In the genomic region with DNA sequence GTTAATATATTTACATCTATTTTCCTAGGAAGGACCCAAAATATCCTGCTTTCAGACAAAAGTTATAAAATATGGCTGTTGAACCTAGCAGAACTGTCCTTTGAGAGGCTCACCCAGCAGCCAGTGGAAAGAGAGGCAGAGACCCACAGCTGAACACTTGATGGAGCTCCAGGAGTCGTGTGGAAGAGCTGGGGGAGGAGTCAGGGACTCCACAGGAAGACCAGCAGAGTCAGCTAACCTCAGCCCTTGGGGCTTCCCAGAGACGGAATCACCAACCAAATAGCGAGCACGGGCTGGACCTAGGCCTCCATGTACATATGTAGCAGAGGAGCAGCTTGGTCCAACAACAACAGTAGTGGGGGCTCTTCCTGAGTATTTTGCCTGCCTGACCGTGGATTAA, we compare ENCODE assay signal across 10 mouse cellular contexts. TPM values are rescaled to one million over a fixed set of nuclear protein-coding genes. Genes with fewer than 3 reads are reported as not detected.
DNase-seq lines count a peak whose midpoint lies in the region; ATAC-seq and TF ChIP-seq lines count a peak whose summit lies in the region.
"Had no signal": no experiment of that assay in that cellular context is flagged by ENCODE, and none has a peak within 500 bp of the region (broad histone marks: within the 10 kb centered on the region; RNA-seq: fewer than 3 reads in every experiment).

No protein-coding gene starts in this region.

- H3K36me3 ChIP-seq in forebrain, embryonic 14.5 days (ENCODE audit: control insufficient read depth, insufficient read depth, low read length): peaks cover 52% of the 10 kb centered on the region
- H3K36me3 ChIP-seq in forebrain, embryonic 11.5 days (ENCODE audit: control insufficient read depth, insufficient read depth, low read length): peaks cover 7% of the 10 kb centered on the region; the same call in 1 of the 2 replicates
- peaks cover 21% of the 10 kb centered on the region for H3K36me3 ChIP-seq in midbrain, postnatal 0 days (ENCODE audit: insufficient read depth, low read length)
- peaks cover 87% of the 10 kb centered on the region for H3K36me3 ChIP-seq in midbrain, embryonic 10.5 days
- H3K36me3 ChIP-seq in forebrain, embryonic 15.5 days: peaks cover 59% of the 10 kb centered on the region

- H3K4me3 ChIP-seq in forebrain, embryonic 14.5 days (ENCODE audit: low read depth, low read length): no peak overlapping the region
- no peak overlapping the region for H3K4me3 ChIP-seq in forebrain, embryonic 11.5 days (ENCODE audit: low read depth, low read length)
- no peak overlapping the region for H3K4me3 ChIP-seq in midbrain, postnatal 0 days (ENCODE audit: low read depth, low read length)
- no peak overlapping the region for H3K4me3 ChIP-seq in midbrain, embryonic 10.5 days
- H3K4me3 ChIP-seq in forebrain, embryonic 15.5 days: no peak overlapping the region

- DNase-seq in forebrain, embryonic 14.5 days (ENCODE audit: low spot score): peak; percentile 7
- DNase-seq in forebrain, embryonic 11.5 days (ENCODE audit: low spot score): no peak
- DNase-seq in midbrain, postnatal 0 days (ENCODE audit: low spot score): no peak
- DNase-seq in midbrain, embryonic 10.5 days (ENCODE audit: low spot score): no peak
- peak; percentile 30 for DNase-seq in kidney, postnatal 10 days
- no peak for DNase-seq in left cerebral cortex, postnatal 36 days (ENCODE audit: low spot score in 2 of 2)
- DNase-seq: cerebellum, adult 18-20 months; thymus, adult 18-20 months had no signal

- no peak overlapping the region for H3K27ac ChIP-seq in forebrain, embryonic 14.5 days (ENCODE audit: low read depth, low read length)
- H3K27ac ChIP-seq in forebrain, embryonic 11.5 days (ENCODE audit: low read depth, low read length): no peak overlapping the region
- no peak overlapping the region for H3K27ac ChIP-seq in midbrain, postnatal 0 days (ENCODE audit: low read depth, low read length)
- no peak overlapping the region for H3K27ac ChIP-seq in midbrain, embryonic 10.5 days (replicated peaks)
- H3K27ac ChIP-seq in forebrain, embryonic 15.5 days (replicated peaks): no peak overlapping the region

- no peaks in the 10 kb centered on the region for H3K9me3 ChIP-seq in forebrain, embryonic 14.5 days (replicated peaks; ENCODE audit: control insufficient read depth, low read length)
- H3K9me3 ChIP-seq in forebrain, embryonic 11.5 days (ENCODE audit: control insufficient read depth, low read length): no peaks in the 10 kb centered on the region
- no peaks in the 10 kb centered on the region for H3K9me3 ChIP-seq in midbrain, postnatal 0 days (ENCODE audit: low read length)
- H3K9me3 ChIP-seq in midbrain, embryonic 10.5 days (replicated peaks): no peaks in the 10 kb centered on the region
- H3K9me3 ChIP-seq in forebrain, embryonic 15.5 days: no peaks in the 10 kb centered on the region

- intact Hi-C loops in left cerebral cortex, postnatal 36 days (cut with DNase I): no loop called here

- H3K9ac ChIP-seq in forebrain, embryonic 14.5 days (ENCODE audit: low read length): no peak overlapping the region
- H3K9ac ChIP-seq in forebrain, embryonic 11.5 days (ENCODE audit: low read length): no peak overlapping the region
- no peak overlapping the region for H3K9ac ChIP-seq in midbrain, postnatal 0 days (replicated peaks; ENCODE audit: low read length, poor library complexity, severe bottlenecking)
- H3K9ac ChIP-seq in forebrain, embryonic 15.5 days (replicated peaks): no peak overlapping the region

- TF ChIP-seq CTCF in midbrain, postnatal 0 days (IDR thresholded peaks at IDR 0.05): 0 out of 2 replicates have a peak, but pooled peaks have one; percentile 7

- no peak for ATAC-seq in forebrain, embryonic 14.5 days
- ATAC-seq in forebrain, embryonic 11.5 days (replicated peaks; ENCODE audit: low FRiP score): no peak
- no peak for ATAC-seq in midbrain, postnatal 0 days (ENCODE audit: low FRiP score)
- ATAC-seq in neutrophil, adult 5-6 weeks (ENCODE audit: extremely low read depth, insufficient number of reproducible peaks, low FRiP score, poor library complexity, severe bottlenecking): 0 out of 2 replicates have a peak, but pooled peaks have one; percentile 6
- no peak for ATAC-seq in forebrain, embryonic 15.5 days (replicated peaks)

- no peaks in the 10 kb centered on the region for H3K4me1 ChIP-seq in forebrain, embryonic 14.5 days (ENCODE audit: control insufficient read depth, insufficient read depth, low read length)
- H3K4me1 ChIP-seq in forebrain, embryonic 11.5 days (replicated peaks; ENCODE audit: control insufficient read depth, insufficient read depth, low read length): no peaks in the 10 kb centered on the region
- H3K4me1 ChIP-seq in midbrain, postnatal 0 days (ENCODE audit: insufficient read depth, low read length): no peaks in the 10 kb centered on the region
- no peaks in the 10 kb centered on the region for H3K4me1 ChIP-seq in midbrain, embryonic 10.5 days
- no peaks in the 10 kb centered on the region for H3K4me1 ChIP-seq in forebrain, embryonic 15.5 days

- no peaks in the 10 kb centered on the region for H3K27me3 ChIP-seq in forebrain, embryonic 14.5 days (replicated peaks; ENCODE audit: control insufficient read depth, insufficient read depth, low read length)
- no peaks in the 10 kb centered on the region for H3K27me3 ChIP-seq in forebrain, embryonic 11.5 days (ENCODE audit: control insufficient read depth, insufficient read depth, low read length)
- no peaks in the 10 kb centered on the region for H3K27me3 ChIP-seq in midbrain, postnatal 0 days (ENCODE audit: insufficient read depth, low read length)
- H3K27me3 ChIP-seq in midbrain, embryonic 10.5 days (ENCODE audit: low read depth, poor library complexity, severe bottlenecking): no peaks in the 10 kb centered on the region
- H3K27me3 ChIP-seq in forebrain, embryonic 15.5 days: no peaks in the 10 kb centered on the region

- WGBS in forebrain, embryonic 14.5 days: 65% methylated on average over 5 of the region's 5 CpGs
- 65% methylated on average over 5 of the region's 5 CpGs for WGBS in forebrain, embryonic 11.5 days
- 58% methylated on average over 5 of the region's 5 CpGs for WGBS in midbrain, postnatal 0 days
- WGBS in midbrain, embryonic 10.5 days: 77% methylated on average over 5 of the region's 5 CpGs
- WGBS in forebrain, embryonic 15.5 days: 64% methylated on average over 5 of the region's 5 CpGs

- no peak overlapping the region for H3K4me2 ChIP-seq in forebrain, embryonic 14.5 days (ENCODE audit: low read length)
- no peak overlapping the region for H3K4me2 ChIP-seq in forebrain, embryonic 11.5 days (ENCODE audit: low read depth, low read length, severe bottlenecking)
- H3K4me2 ChIP-seq in midbrain, postnatal 0 days (ENCODE audit: low read depth, low read length, poor library complexity, severe bottlenecking): no peak overlapping the region
- no peak overlapping the region for H3K4me2 ChIP-seq in forebrain, embryonic 15.5 days (replicated peaks)

RNA-seq across cellular contexts. Expression of gene Ptpn12, which starts 38.6 kb away (rescaled TPM):
- 31.3 and 35.5 TPM in 2 replicates for polyA plus RNA-seq in forebrain, embryonic 14.5 days (2014; fragmentation: Nextera tagmentation; extraction: Ambion mirVana)
- polyA plus RNA-seq in forebrain, embryonic 11.5 days (2014; fragmentation: Nextera tagmentation; extraction: Ambion mirVana): 24.8 and 26.1 TPM in 2 replicates
- 28.2 and 33.1 TPM in 2 replicates for total RNA-seq in midbrain, postnatal 0 days (2014; rRNA removed)
- 9.2 and 10.8 TPM in 2 replicates for polyA plus RNA-seq in midbrain, postnatal 0 days (2015; fragmentation: Nextera tagmentation; extraction: Ambion mirVana)
- 22.6 and 25.1 TPM in 2 replicates for polyA plus RNA-seq in midbrain, embryonic 10.5 days (2016; fragmentation: Nextera tagmentation; extraction: Ambion mirVana)
- 110 and 117 TPM in 2 replicates for total RNA-seq in neutrophil, adult 5-6 weeks (2017)
- total RNA-seq in left cerebral cortex, postnatal 36 days (2021): 10 to 100 TPM; 26.9 to 34.7 TPM
- polyA plus RNA-seq in forebrain, embryonic 15.5 days (2015; fragmentation: Nextera tagmentation; extraction: Ambion mirVana): 28.4 and 29.2 TPM in 2 replicates

Comparison
In these comparisons a context has a peak if more than half of its experiments do, and no peak if none do; other contexts are left out.
1. DNase-seq: peak in forebrain, embryonic 14.5 days (single experiment) and kidney, postnatal 10 days (single experiment); none in forebrain, embryonic 11.5 days (single experiment), midbrain, postnatal 0 days (single experiment), midbrain, embryonic 10.5 days (single experiment) and left cerebral cortex, postnatal 36 days (0 of 2).